Mouse (Mus musculus): ENCODE measurements around the gene Olfr378. TPM values are rescaled to one million over a fixed set of nuclear protein-coding genes. Genes with fewer than 3 reads are reported as not detected.

Gene Olfr378
- total RNA-seq (2012; rRNA removed): not detected in 2 replicates

- H3K9ac ChIP-seq (ENCODE audit: insufficient read depth, low read depth, low read length, poor library complexity, severe bottlenecking): no peak within 1 kb of the TSS
- no peak for DNase-seq (ENCODE audit: low read depth, low spot score)
- H3K27ac ChIP-seq (ENCODE audit: insufficient read depth, low read depth, low read length, poor library complexity, severe bottlenecking): no peak within 1 kb of the TSS
- H3K4me1 ChIP-seq (ENCODE audit: control insufficient read depth in 2 of 2, insufficient read depth in 2 of 2, low read length in 2 of 2, poor library complexity in 1 of 2): no peaks in the 10 kb centered on the region
- in situ Hi-C loops (cut with MboI; ENCODE audit: low sequenced_read_pairs in 2 of 2, unreplicated experiment in 2 of 2): no loop called here
- H3K4me3 ChIP-seq (ENCODE audit: insufficient read depth in 1 of 2, low read depth in 1 of 2, low read length in 2 of 2, poor library complexity in 1 of 2, severe bottlenecking in 1 of 2): no peak within 1 kb of the TSS
- no peaks in the 10 kb centered on the region for H3K36me3 ChIP-seq (ENCODE audit: control insufficient read depth, insufficient read depth, low read length, poor library complexity, severe bottlenecking)
- TF ChIP-seq ZC3H11A (IDR thresholded peaks at IDR 0.05; ENCODE audit: borderline replicate concordance, low read depth, low read length): no peak
- no peak for TF ChIP-seq CHD2 (IDR thresholded peaks at IDR 0.05; ENCODE audit: low read depth, low read length)
- no peaks in the 10 kb centered on the region for H3K9me3 ChIP-seq (ENCODE audit: control insufficient read depth, insufficient read depth, low read depth, low read length)
Observed at GRCm38 (mm10) chr11:73428377-73428776, at the start of gene Olfr378. TSS of gene Olfr378 (minus strand) at chr11:73428477.

- DNase-seq (ENCODE audit: low read depth, low spot score): no peak
- in situ Hi-C loops (cut with MboI; ENCODE audit: low sequenced_read_pairs in 2 of 2, unreplicated experiment in 2 of 2): no loop called here
- Histone ChIP-seq H3K4me1 (ENCODE audit: control insufficient read depth in 2 of 2, insufficient read depth in 2 of 2, low read length in 2 of 2, poor library complexity in 1 of 2) (no peaks in the 10 kb centered on the region), H3K36me3 (ENCODE audit: control insufficient read depth, insufficient read depth, low read length, poor library complexity, severe bottlenecking) (no peaks in the 10 kb centered on the region), H3K27ac (ENCODE audit: insufficient read depth, low read depth, low read length, poor library complexity, severe bottlenecking) (no peak within 1 kb of the TSS), H3K9ac (ENCODE audit: insufficient read depth, low read depth, low read length, poor library complexity, severe bottlenecking) (no peak within 1 kb of the TSS), H3K4me3 (ENCODE audit: insufficient read depth in 1 of 2, low read depth in 1 of 2, low read length in 2 of 2, poor library complexity in 1 of 2, severe bottlenecking in 1 of 2) (no peak within 1 kb of the TSS), H3K9me3 (ENCODE audit: control insufficient read depth, insufficient read depth, low read depth, low read length) (no peaks in the 10 kb centered on the region)
- TF ChIP-seq HCFC1 (IDR thresholded peaks at IDR 0.05; ENCODE audit: borderline replicate concordance, insufficient read depth, low read length): no peak
- TF ChIP-seq MAFK (IDR thresholded peaks at IDR 0.05; ENCODE audit: insufficient read depth, low read depth, low read length): no peak
- no peak for TF ChIP-seq ZNF384 (IDR thresholded peaks at IDR 0.05; ENCODE audit: low read depth, low read length)
- no peak for TF ChIP-seq CHD2 (IDR thresholded peaks at IDR 0.05; ENCODE audit: low read depth, low read length)
- no peak for TF ChIP-seq ZC3H11A (IDR thresholded peaks at IDR 0.05; ENCODE audit: borderline replicate concordance, low read depth, low read length)
Observed at GRCm38 (mm10) chr11:73457408-73457807, 29.1 kb upstream of the Olfr378 start, which contains the start of gene Olfr380. TSS of gene Olfr380 (minus strand) at chr11:73457508.

GRCm38 (mm10) chr11:73399514-73399913, 28.8 kb downstream of the Olfr378 start, which contains the start of gene Olfr1:
TSS of gene Olfr1 (minus strand) at chr11:73399614.
- TF ChIP-seq MAFK (IDR thresholded peaks at IDR 0.05; ENCODE audit: insufficient read depth, low read depth, low read length) (no peak), HCFC1 (IDR thresholded peaks at IDR 0.05; ENCODE audit: borderline replicate concordance, insufficient read depth, low read length) (no peak)
- Histone ChIP-seq H3K4me3 (ENCODE audit: insufficient read depth in 1 of 2, low read depth in 1 of 2, low read length in 2 of 2, poor library complexity in 1 of 2, severe bottlenecking in 1 of 2) (no peak within 1 kb of the TSS), H3K4me1 (ENCODE audit: control insufficient read depth in 2 of 2, insufficient read depth in 2 of 2, low read length in 2 of 2, poor library complexity in 1 of 2) (no peaks in the 10 kb centered on the region), H3K9me3 (ENCODE audit: control insufficient read depth, insufficient read depth, low read depth, low read length) (no peaks in the 10 kb centered on the region), H3K27ac (ENCODE audit: insufficient read depth, low read depth, low read length, poor library complexity, severe bottlenecking) (no peak within 1 kb of the TSS), H3K9ac (ENCODE audit: insufficient read depth, low read depth, low read length, poor library complexity, severe bottlenecking) (no peak within 1 kb of the TSS), H3K36me3 (ENCODE audit: control insufficient read depth, insufficient read depth, low read length, poor library complexity, severe bottlenecking) (no peaks in the 10 kb centered on the region)
- in situ Hi-C loops (cut with MboI; ENCODE audit: low sequenced_read_pairs in 2 of 2, unreplicated experiment in 2 of 2): no loop called here
- no peak for DNase-seq (ENCODE audit: low read depth, low spot score)

GRCm38 (mm10) chr11:73395374-73395773, 32.9 kb downstream of the Olfr378 start:
- Histone ChIP-seq H3K27ac (ENCODE audit: insufficient read depth, low read depth, low read length, poor library complexity, severe bottlenecking) (no peak overlapping the region), H3K36me3 (ENCODE audit: control insufficient read depth, insufficient read depth, low read length, poor library complexity, severe bottlenecking) (no peaks in the 10 kb centered on the region), H3K9me3 (ENCODE audit: control insufficient read depth, insufficient read depth, low read depth, low read length) (no peaks in the 10 kb centered on the region), H3K9ac (ENCODE audit: insufficient read depth, low read depth, low read length, poor library complexity, severe bottlenecking) (no peak overlapping the region), H3K4me1 (ENCODE audit: control insufficient read depth in 2 of 2, insufficient read depth in 2 of 2, low read length in 2 of 2, poor library complexity in 1 of 2) (no peaks in the 10 kb centered on the region), H3K4me3 (ENCODE audit: insufficient read depth in 1 of 2, low read depth in 1 of 2, low read length in 2 of 2, poor library complexity in 1 of 2, severe bottlenecking in 1 of 2) (no peak overlapping the region)
- DNase-seq (ENCODE audit: low read depth, low spot score): peak; percentile 4
- in situ Hi-C loops (cut with MboI; ENCODE audit: low sequenced_read_pairs in 2 of 2, unreplicated experiment in 2 of 2): no loop called here
- no peak for TF ChIP-seq ZNF384 (IDR thresholded peaks at IDR 0.05; ENCODE audit: low read depth, low read length)
- no peak for TF ChIP-seq CHD2 (IDR thresholded peaks at IDR 0.05; ENCODE audit: low read depth, low read length)
- no peak for TF ChIP-seq MAFK (IDR thresholded peaks at IDR 0.05; ENCODE audit: insufficient read depth, low read depth, low read length)
- TF ChIP-seq ZC3H11A (IDR thresholded peaks at IDR 0.05; ENCODE audit: borderline replicate concordance, low read depth, low read length): no peak
- no peak for TF ChIP-seq HCFC1 (IDR thresholded peaks at IDR 0.05; ENCODE audit: borderline replicate concordance, insufficient read depth, low read length)

Other genes starting within 250 kb of the Olfr378 start
- gene Ctns, start 229.4 kb downstream of the Olfr378 start, total RNA-seq (2012; rRNA removed): 15.8 and 22.1 TPM in 2 replicates
- gene Shpk, start 229.0 kb downstream of the Olfr378 start, total RNA-seq (2012; rRNA removed): 1.3 and 2.3 TPM in 2 replicates
- 0.16 and 0.22 TPM in 2 replicates for gene Trpv1, start 194.2 kb downstream of the Olfr378 start, total RNA-seq (2012; rRNA removed)
- gene Trpv3, start 161.1 kb downstream of the Olfr378 start, total RNA-seq (2012; rRNA removed): 0.16 and 0.54 TPM in 2 replicates
- 2.2 and 4.1 TPM in 2 replicates for gene Aspa, start 98.9 kb downstream of the Olfr378 start, total RNA-seq (2012; rRNA removed)
- 0.13 TPM in 1 of 2 replicates, not detected in the other for gene Gm49340, start 98.7 kb downstream of the Olfr378 start, total RNA-seq (2012; rRNA removed)
- gene Spata22, start 98.7 kb downstream of the Olfr378 start, total RNA-seq (2012; rRNA removed): 0.74 and 3.3 TPM in 2 replicates
- gene Olfr20, start 77.7 kb downstream of the Olfr378 start, total RNA-seq (2012; rRNA removed): 0.31 TPM in 1 of 2 replicates, not detected in the other
- gene Olfr376, start 57.2 kb downstream of the Olfr378 start, total RNA-seq (2012; rRNA removed): 1.1 and 1.6 TPM in 2 replicates
- gene Olfr1, start 28.9 kb downstream of the Olfr378 start, total RNA-seq (2012; rRNA removed): not detected in 2 replicates
- gene Olfr380, start 29.0 kb upstream of the Olfr378 start, total RNA-seq (2012; rRNA removed): not detected in 2 replicates
- not detected in 2 replicates for gene Olfr381, start 63.1 kb upstream of the Olfr378 start, total RNA-seq (2012; rRNA removed)
- not detected in 2 replicates for gene Olfr382, start 88.7 kb upstream of the Olfr378 start, total RNA-seq (2012; rRNA removed)
- not detected in 2 replicates for gene Olfr385, start 164.5 kb upstream of the Olfr378 start, total RNA-seq (2012; rRNA removed)
- gene Olfr384, start 170.1 kb upstream of the Olfr378 start, total RNA-seq (2012; rRNA removed): not detected in 2 replicates